7 mouse cellular contexts compared by ENCODE assay signal in the genomic region with DNA sequence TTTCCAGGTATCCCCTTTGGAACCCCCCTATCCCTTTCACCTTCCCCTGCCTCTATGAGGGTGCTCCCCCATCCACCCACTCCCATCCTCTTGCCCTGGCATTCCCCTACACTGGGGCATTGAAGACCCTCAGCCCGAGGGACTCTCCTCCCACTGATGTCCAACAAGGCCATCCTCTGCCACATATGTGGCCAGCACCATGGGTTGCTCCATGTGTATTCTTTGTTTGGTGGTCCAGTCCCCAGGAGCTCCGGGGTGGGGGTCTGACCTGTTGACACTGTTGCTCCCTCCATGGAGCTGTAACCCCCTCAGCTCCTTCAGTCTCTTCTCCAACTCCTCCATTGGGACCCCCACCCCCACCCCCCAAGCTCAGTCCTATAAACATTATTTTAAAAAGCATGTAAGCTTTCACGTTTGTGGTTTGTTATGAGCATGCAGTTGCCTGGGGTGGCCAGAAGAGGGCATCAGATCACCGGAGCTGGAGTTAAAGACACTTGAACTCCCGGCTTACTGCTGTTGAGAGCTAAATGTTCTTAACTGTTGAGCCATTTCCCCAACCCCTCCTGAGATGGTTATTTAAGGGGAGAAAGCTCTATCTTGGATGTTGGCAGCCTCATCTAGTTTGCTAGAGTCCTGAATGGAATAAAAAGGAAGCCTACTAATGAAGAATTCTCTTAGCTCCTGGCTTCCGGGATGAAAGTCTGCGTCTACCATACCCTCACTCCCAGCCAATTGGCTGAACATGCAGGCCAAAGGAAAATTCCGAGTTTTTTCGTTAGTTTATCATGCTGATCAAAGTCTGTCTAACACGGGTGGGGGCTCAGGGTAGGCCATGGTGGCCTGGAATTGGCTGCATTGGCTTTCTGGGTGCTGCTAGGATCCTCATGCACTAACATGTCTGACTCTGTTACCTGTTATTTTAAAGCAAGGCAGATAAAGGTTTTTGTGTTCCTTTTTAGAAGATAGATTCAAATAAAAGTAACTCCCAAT. TPM values are rescaled to one million over a fixed set of nuclear protein-coding genes. Genes with fewer than 3 reads are reported as not detected.
DNase-seq lines count a peak whose midpoint lies in the region; ATAC-seq and TF ChIP-seq lines count a peak whose summit lies in the region.

No protein-coding gene starts in this region.

- H3K27me3 ChIP-seq in C2C12 (ENCODE audit: control insufficient read depth, insufficient read depth, insufficient read length): peaks cover 7% of the 10 kb centered on the region
- H3K27me3 ChIP-seq in cerebellum, adult 2 months (ENCODE audit: control insufficient read depth, insufficient read depth, low read length): no peaks in the 10 kb centered on the region
- H3K27me3 ChIP-seq in lung, embryonic 16.5 days (ENCODE audit: control insufficient read depth, insufficient read depth, low read depth, low read length): no peaks in the 10 kb centered on the region

- no peak overlapping the region for H3K4me2 ChIP-seq in lung, embryonic 16.5 days (ENCODE audit: low read depth, low read length)

- in situ Hi-C loops in ES-E14 (cut with MboI; ENCODE audit: low sequenced_read_pairs in 2 of 2, unreplicated experiment in 2 of 2): loop anchor here in 1 of 2 experiments (25.0 kb wide), 1 partner anchor 596 kb away; no protein-coding TSS in a partner anchor

- H3K9ac ChIP-seq in ES-E14 (ENCODE audit: insufficient read depth, low read depth, low read length, poor library complexity, severe bottlenecking): no peak overlapping the region
- no peak overlapping the region for H3K9ac ChIP-seq in lung, embryonic 16.5 days (ENCODE audit: low read length)

- no peaks in the 10 kb centered on the region for H3K9me3 ChIP-seq in ES-E14 (ENCODE audit: control insufficient read depth, insufficient read depth, low read depth, low read length)
- no peaks in the 10 kb centered on the region for H3K9me3 ChIP-seq in lung, embryonic 16.5 days (ENCODE audit: control insufficient read depth, low read length)

- ATAC-seq in lung, embryonic 16.5 days (ENCODE audit: low read depth): peak; percentile 41; the same call in 1 of the 2 replicates

- TF ChIP-seq POLR2A in cerebellum, adult 2 months (IDR thresholded peaks at IDR 0.05; ENCODE audit: borderline replicate concordance, insufficient read depth, low read length): no peak
- TF ChIP-seq POLR2A in olfactory bulb, adult 2 months (IDR thresholded peaks at IDR 0.05; ENCODE audit: insufficient read depth, low read depth, low read length): no peak

- no peaks in the 10 kb centered on the region for H3K79me2 ChIP-seq in C2C12 (ENCODE audit: control insufficient read depth, insufficient read depth)

- WGBS in cerebellum, adult 2 months: 29% methylated on average over 10 of the region's 10 CpGs
- 31% methylated on average over 10 of the region's 10 CpGs for WGBS in lung, embryonic 16.5 days
- WGBS in olfactory bulb, adult 2 months: 27% methylated on average over 10 of the region's 10 CpGs

- no peak overlapping the region for H3K4me3 ChIP-seq in C2C12 (ENCODE audit: insufficient read depth, poor library complexity, severe bottlenecking)
- no peak overlapping the region for H3K4me3 ChIP-seq in ES-E14 (ENCODE audit: insufficient read depth in 1 of 2, low read depth in 1 of 2, low read length in 2 of 2, poor library complexity in 1 of 2, severe bottlenecking in 1 of 2)
- no peak overlapping the region for H3K4me3 ChIP-seq in cerebellum, adult 2 months (replicated peaks; ENCODE audit: insufficient read depth, low read depth, low read length)
- H3K4me3 ChIP-seq in lung, embryonic 16.5 days (ENCODE audit: low read length): no peak overlapping the region
- no peak overlapping the region for H3K4me3 ChIP-seq in olfactory bulb, adult 2 months (ENCODE audit: insufficient read depth, low read depth, low read length)

- DNase-seq in ES-E14 (ENCODE audit: low read depth, low spot score): peak; percentile 41
- peak; percentile 60 to 71 for DNase-seq in cerebellum, adult 2 months
- peak; percentile 59 for DNase-seq in forelimb bud, embryonic 11.5 days (ENCODE audit: low read depth, low spot score)
- DNase-seq in kidney, adult 9 months: peak; percentile 55

- H3K4me1 ChIP-seq in ES-E14 (ENCODE audit: control insufficient read depth in 2 of 2, insufficient read depth in 2 of 2, low read length in 2 of 2, poor library complexity in 1 of 2): no peaks in the 10 kb centered on the region
- peaks cover 4% of the 10 kb centered on the region; the same call in 1 of the 2 replicates for H3K4me1 ChIP-seq in cerebellum, adult 2 months (ENCODE audit: control insufficient read depth, insufficient read depth, low read length)
- H3K4me1 ChIP-seq in lung, embryonic 16.5 days (replicated peaks; ENCODE audit: control insufficient read depth, insufficient read depth, low read length): peaks cover under 1% of the 10 kb centered on the region; the same call in 1 of the 2 replicates
- 0 out of 2 replicates have a peak, but pooled peaks cover 1% of the 10 kb centered on the region for H3K4me1 ChIP-seq in olfactory bulb, adult 2 months (ENCODE audit: control insufficient read depth, insufficient read depth, low read length)

- no peak overlapping the region for H3ac ChIP-seq in C2C12 (ENCODE audit: control insufficient read depth, insufficient read length, low read depth)

- no peaks in the 10 kb centered on the region for H3K79me3 ChIP-seq in C2C12 (ENCODE audit: low read depth)

- H3K27ac ChIP-seq in ES-E14 (ENCODE audit: insufficient read depth, low read depth, low read length, poor library complexity, severe bottlenecking): no peak overlapping the region
- no peak overlapping the region for H3K27ac ChIP-seq in cerebellum, adult 2 months (ENCODE audit: insufficient read depth, low read length)
- H3K27ac ChIP-seq in lung, embryonic 16.5 days (ENCODE audit: low read length): no peak overlapping the region
- no peak overlapping the region for H3K27ac ChIP-seq in olfactory bulb, adult 2 months (ENCODE audit: insufficient read depth, low read depth, low read length)

- TF ChIP-seq CTCF in C2C12 (IDR thresholded peaks at IDR 0.05; ENCODE audit: control insufficient read depth, insufficient read depth, insufficient read length): peak; percentile 19
- peak; percentile 92 for TF ChIP-seq CTCF in cerebellum, adult 2 months (IDR thresholded peaks at IDR 0.05; ENCODE audit: borderline replicate concordance, insufficient read depth, low read depth, low read length)
- peak; percentile 39; the same call in 1 of the 2 replicates for TF ChIP-seq CTCF in olfactory bulb, adult 2 months (IDR thresholded peaks at IDR 0.05; ENCODE audit: insufficient read depth, low read depth, low read length)

- H3K36me3 ChIP-seq in C2C12 (ENCODE audit: control insufficient read depth, insufficient read depth) (no peaks in the 10 kb centered on the region), ES-E14 (ENCODE audit: control insufficient read depth, insufficient read depth, low read length, poor library complexity, severe bottlenecking) (no peaks in the 10 kb centered on the region)
- no peaks in the 10 kb centered on the region for H3K36me3 ChIP-seq in lung, embryonic 16.5 days (ENCODE audit: control insufficient read depth, insufficient read depth, low read length)

TF ChIP-seq in C2C12, 6 proteins besides CTCF, POLR2A, EP300 and RAD21:
- TF ChIP-seq MYOD1 (IDR thresholded peaks at IDR 0.05; ENCODE audit: control insufficient read depth, insufficient read length, low read depth) (no peak), CEBPB (IDR thresholded peaks at IDR 0.05; ENCODE audit: low read depth) (no peak), USF1 (IDR thresholded peaks at IDR 0.05; ENCODE audit: low read depth) (no peak), FOSL1 (IDR thresholded peaks at IDR 0.05; ENCODE audit: insufficient read depth, low read length, poor library complexity, severe bottlenecking) (no peak), MYOG (IDR thresholded peaks at IDR 0.05; ENCODE audit: control insufficient read depth, extremely low read depth, insufficient read length) (no peak), MAX (IDR thresholded peaks at IDR 0.05) (no peak)

TF ChIP-seq in ES-E14, 5 proteins besides CTCF, POLR2A, EP300 and RAD21:
- TF ChIP-seq ZC3H11A (IDR thresholded peaks at IDR 0.05; ENCODE audit: borderline replicate concordance, low read depth, low read length) (peak; percentile 73; the same call in 1 of the 2 replicates), HCFC1 (IDR thresholded peaks at IDR 0.05; ENCODE audit: borderline replicate concordance, insufficient read depth, low read length) (no peak)

RNA-seq across cellular contexts. Expression of a gene that starts 26.8 kb away (rescaled TPM):
- 14.1 TPM for polyA plus RNA-seq in C2C12 (2012; fragmentation: generic; extraction: Trizol)
- 11.3 and 18.2 TPM in 2 replicates for total RNA-seq in ES-E14 (2012; rRNA removed)
- polyA plus RNA-seq in cerebellum, adult 2 months (2012; rRNA removed): 16.6 and 17.3 TPM in 2 replicates
- 47.1 and 47.4 TPM in 2 replicates for polyA plus RNA-seq in lung, embryonic 16.5 days (2015; fragmentation: Nextera tagmentation; extraction: Ambion mirVana)
- polyA plus RNA-seq in olfactory bulb, adult 2 months (2012; ENCODE audit: insufficient read depth, insufficient read length, low replicate concordance, missing spikeins): 165 TPM in 1 of 2 replicates, not detected in the other

Comparison
In these comparisons a context has a peak if more than half of its experiments do, and no peak if none do; other contexts are left out.
1. CTCF ChIP-seq: peak in every context shown above with its lines; median percentile 92 in cerebellum, adult 2 months; 39 in olfactory bulb, adult 2 months; 19 in C2C12.